Mouse (Mus musculus): ENCODE data around the gene Timp2. TPM values are rescaled to one million over a fixed set of nuclear protein-coding genes. Genes with fewer than 3 reads are reported as not detected.

Gene Timp2
- total RNA-seq, 1 experiment from 2014 or later, result 23.0 TPM

DNA sequence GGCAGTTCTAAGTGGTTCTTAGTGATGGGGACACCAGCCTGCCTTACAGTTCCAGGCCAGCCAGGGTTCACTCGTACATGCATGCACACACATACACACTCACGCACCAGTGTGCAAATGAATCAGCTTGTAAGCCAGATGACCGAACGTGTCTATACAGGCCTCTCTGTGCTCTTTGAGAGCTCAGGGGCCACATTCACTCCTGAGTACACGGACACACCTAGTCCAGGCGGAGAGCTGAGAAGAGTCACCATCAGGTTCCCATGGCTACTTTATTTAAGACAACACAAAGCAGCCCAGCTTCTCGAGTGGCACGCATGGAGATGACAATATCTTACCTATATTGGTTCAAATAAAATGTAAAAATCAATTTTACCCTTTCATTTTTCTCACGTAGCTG lies 69.1 kb downstream of the Timp2 start:
- ATAC-seq (replicated peaks in 1 of 2; ENCODE audit: insufficient read depth in 1 of 2, low FRiP score in 2 of 2, low TSS enrichment in 1 of 2, low read depth in 1 of 2, poor library complexity in 2 of 2, severe bottlenecking in 2 of 2), result no peak

GRCm38 (mm10) chr11:118285791-118286190 lies 69.7 kb downstream of the Timp2 start:
- no peak for ATAC-seq (replicated peaks in 1 of 2; ENCODE audit: insufficient read depth in 1 of 2, low FRiP score in 2 of 2, low TSS enrichment in 1 of 2, low read depth in 1 of 2, poor library complexity in 2 of 2, severe bottlenecking in 2 of 2)

- no peak for ATAC-seq (replicated peaks in 1 of 2; ENCODE audit: insufficient read depth in 1 of 2, low FRiP score in 2 of 2, low TSS enrichment in 1 of 2, low read depth in 1 of 2, poor library complexity in 2 of 2, severe bottlenecking in 2 of 2)
These were observed 75.3 kb downstream of the Timp2 start for GRCm38 (mm10) chr11:118280218-118280617.

- no peak for ATAC-seq (replicated peaks in 1 of 2; ENCODE audit: insufficient read depth in 1 of 2, low FRiP score in 2 of 2, low TSS enrichment in 1 of 2, low read depth in 1 of 2, poor library complexity in 2 of 2, severe bottlenecking in 2 of 2)
These were observed 79.2 kb downstream of the Timp2 start for GRCm38 (mm10) chr11:118276328-118276727.

- ATAC-seq (replicated peaks in 1 of 2; ENCODE audit: insufficient read depth in 1 of 2, low FRiP score in 2 of 2, low TSS enrichment in 1 of 2, low read depth in 1 of 2, poor library complexity in 2 of 2, severe bottlenecking in 2 of 2), result peak in 1 of 2 experiments; percentile 42; a peak in 1 of 4 replicates
These were observed 80.4 kb downstream of the Timp2 start for GRCm38 (mm10) chr11:118275092-118275491.

GRCm38 (mm10) chr11:118269827-118270226 lies 85.7 kb downstream of the Timp2 start:
- no peak for ATAC-seq (replicated peaks in 1 of 2; ENCODE audit: insufficient read depth in 1 of 2, low FRiP score in 2 of 2, low TSS enrichment in 1 of 2, low read depth in 1 of 2, poor library complexity in 2 of 2, severe bottlenecking in 2 of 2)

- ATAC-seq (replicated peaks in 1 of 2; ENCODE audit: insufficient read depth in 1 of 2, low FRiP score in 2 of 2, low TSS enrichment in 1 of 2, low read depth in 1 of 2, poor library complexity in 2 of 2, severe bottlenecking in 2 of 2), result no peak
These were observed 88.9 kb downstream of the Timp2 start for GRCm38 (mm10) chr11:118266666-118267046.

DNA sequence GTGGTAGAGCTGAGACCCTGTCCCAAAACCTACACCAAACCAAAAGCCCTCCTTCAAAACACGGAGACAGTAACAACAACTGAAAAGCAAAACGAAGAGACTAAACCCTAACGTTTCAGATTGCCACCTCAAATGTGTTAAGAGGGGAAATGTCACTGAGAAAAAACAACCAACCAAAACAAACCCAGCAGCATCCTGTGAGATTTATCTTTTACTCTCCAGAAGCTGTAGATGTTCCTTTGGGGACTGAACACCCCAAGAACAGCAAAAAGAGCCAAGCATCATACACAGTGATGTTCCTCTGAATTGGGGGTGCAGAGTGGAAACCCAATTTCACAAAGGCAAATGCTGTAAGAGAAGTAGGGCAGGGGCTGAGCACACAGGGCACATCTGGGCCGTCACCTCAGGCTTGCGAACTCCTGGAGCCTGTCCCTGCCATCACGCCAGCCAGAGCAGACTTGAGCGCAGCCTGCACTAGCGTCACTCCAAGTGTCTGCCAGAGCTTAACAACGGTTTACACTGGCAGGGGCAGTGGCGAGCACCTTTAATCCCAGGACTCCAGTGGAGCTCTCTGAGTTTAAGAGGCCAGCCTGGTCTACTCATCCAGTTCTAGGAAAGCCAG lies 89.4 kb downstream of the Timp2 start:
- no peak for ATAC-seq (replicated peaks in 1 of 2; ENCODE audit: insufficient read depth in 1 of 2, low FRiP score in 2 of 2, low TSS enrichment in 1 of 2, low read depth in 1 of 2, poor library complexity in 2 of 2, severe bottlenecking in 2 of 2)

- no peak for ATAC-seq (replicated peaks in 1 of 2; ENCODE audit: insufficient read depth in 1 of 2, low FRiP score in 2 of 2, low TSS enrichment in 1 of 2, low read depth in 1 of 2, poor library complexity in 2 of 2, severe bottlenecking in 2 of 2)
These were observed 89.9 kb downstream of the Timp2 start for GRCm38 (mm10) chr11:118265621-118266020.

DNA sequence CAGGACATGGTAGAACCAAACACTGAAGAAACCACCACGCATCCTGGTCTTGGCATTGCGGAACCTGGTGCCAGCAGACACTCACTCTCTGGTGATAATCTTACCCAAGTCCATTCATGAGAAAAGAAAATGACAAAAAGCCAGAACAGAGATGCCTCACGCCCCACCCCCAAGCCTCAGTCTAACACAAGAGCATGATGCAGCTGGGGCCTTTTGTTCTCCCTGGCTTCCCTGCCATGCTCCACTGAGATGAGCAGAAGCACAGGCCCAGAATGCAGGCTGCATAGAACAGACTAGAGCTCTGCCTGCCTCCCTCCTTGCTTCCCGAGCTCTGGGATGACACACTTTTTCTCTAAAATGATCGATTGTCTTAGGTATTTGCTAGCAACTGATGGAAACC lies 92.4 kb downstream of the Timp2 start:
- no peak for ATAC-seq (replicated peaks in 1 of 2; ENCODE audit: insufficient read depth in 1 of 2, low FRiP score in 2 of 2, low TSS enrichment in 1 of 2, low read depth in 1 of 2, poor library complexity in 2 of 2, severe bottlenecking in 2 of 2)

- ATAC-seq (replicated peaks in 1 of 2; ENCODE audit: insufficient read depth in 1 of 2, low FRiP score in 2 of 2, low TSS enrichment in 1 of 2, low read depth in 1 of 2, poor library complexity in 2 of 2, severe bottlenecking in 2 of 2), result no peak
These were observed 95.5 kb downstream of the Timp2 start for GRCm38 (mm10) chr11:118260081-118260480.

DNA sequence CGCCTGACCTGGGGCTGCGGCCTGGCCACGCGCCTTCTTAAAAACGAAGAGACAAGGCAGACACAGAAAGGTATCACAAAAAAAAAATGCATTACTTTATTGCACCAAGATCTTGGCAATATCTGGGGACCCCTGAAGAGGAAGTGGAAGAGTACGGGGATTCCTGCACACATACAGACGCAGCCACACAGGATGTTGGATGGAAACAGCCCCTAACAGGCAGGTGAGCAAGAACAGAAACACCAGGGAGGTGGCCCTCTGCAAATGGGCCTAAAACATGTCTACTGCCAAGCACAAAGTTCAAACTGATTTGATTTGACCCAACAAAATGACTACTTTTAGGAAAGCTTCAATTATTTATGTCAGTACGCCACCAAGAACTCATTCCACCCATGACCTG lies 96.0 kb downstream of the Timp2 start:
- ATAC-seq (replicated peaks in 1 of 2; ENCODE audit: insufficient read depth in 1 of 2, low FRiP score in 2 of 2, low TSS enrichment in 1 of 2, low read depth in 1 of 2, poor library complexity in 2 of 2, severe bottlenecking in 2 of 2), result no peak

GRCm38 (mm10) chr11:118256371-118256770 lies 99.2 kb downstream of the Timp2 start:
- no peak for ATAC-seq (replicated peaks in 1 of 2; ENCODE audit: insufficient read depth in 1 of 2, low FRiP score in 2 of 2, low TSS enrichment in 1 of 2, low read depth in 1 of 2, poor library complexity in 2 of 2, severe bottlenecking in 2 of 2)

DNA sequence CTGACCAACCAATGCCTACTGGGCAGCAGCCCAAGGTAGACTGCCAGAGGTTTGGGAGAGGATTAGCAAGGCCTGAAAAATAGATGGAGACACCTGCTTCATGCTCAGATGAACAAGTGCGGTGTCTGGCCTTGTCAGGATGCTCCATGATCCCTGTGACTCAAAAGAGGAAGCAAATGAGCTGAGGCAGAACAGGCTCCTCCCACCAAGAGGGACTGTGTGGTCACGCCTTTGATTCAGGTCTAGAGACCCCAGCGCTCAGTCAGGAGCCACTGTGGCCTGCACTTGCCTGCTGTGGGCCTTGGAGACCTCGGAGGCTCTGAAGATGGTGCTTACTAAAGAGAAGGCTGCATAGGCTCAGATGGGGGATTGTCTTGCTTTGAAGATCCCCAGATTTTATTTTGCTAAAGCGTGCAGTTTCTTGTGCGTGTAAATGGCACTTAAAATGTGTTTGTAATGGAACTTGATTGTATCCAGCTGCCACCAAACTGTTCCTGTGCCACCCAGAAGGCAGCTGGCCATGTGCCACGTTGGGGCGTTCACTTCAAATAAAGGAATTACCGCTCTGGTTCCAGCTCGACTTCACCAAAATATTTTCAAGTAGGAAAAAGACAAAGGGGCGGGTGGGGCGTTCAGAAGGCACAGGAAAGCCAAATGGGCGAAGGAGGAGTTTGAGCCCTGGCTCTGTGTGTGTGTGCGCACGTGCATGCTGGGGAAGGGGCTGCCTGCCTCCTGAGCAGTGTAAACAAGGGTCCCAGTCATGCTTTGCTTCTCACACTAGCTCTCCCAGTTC lies 101.2 kb downstream of the Timp2 start:
- peak; percentile 84 to 91 for ATAC-seq (replicated peaks in 1 of 2; ENCODE audit: insufficient read depth in 1 of 2, low FRiP score in 2 of 2, low TSS enrichment in 1 of 2, low read depth in 1 of 2, poor library complexity in 2 of 2, severe bottlenecking in 2 of 2)

- ATAC-seq (replicated peaks in 1 of 2; ENCODE audit: insufficient read depth in 1 of 2, low FRiP score in 2 of 2, low TSS enrichment in 1 of 2, low read depth in 1 of 2, poor library complexity in 2 of 2, severe bottlenecking in 2 of 2), result 0 out of 4 replicates have a peak, but pooled peaks of 1 of the 2 experiments have one; percentile 3
These were observed 101.9 kb downstream of the Timp2 start for GRCm38 (mm10) chr11:118253447-118254158.

Measured in hematopoietic stem cell, adult 5-6 weeks (primary cell).